Mouse (Mus musculus) heart, embryonic 12.5 days (tissue): Measurements from ENCODE around the gene Fgf3. TPM values are rescaled to one million over a fixed set of nuclear protein-coding genes. Genes with fewer than 3 reads are reported as not detected.
"Not testable (repeated sequence)": the region's sequence is repeated elsewhere in the genome, so short reads cannot be mapped to it uniquely, and the experiment has no call there.

Source experiments
- ATAC-seq: fragments of 200-750 bp; cut with Nextera tagmentation; 2 replicates; pipeline ENCODE4 v1.8.0; 2017; ENCODE audit warnings: moderate TSS enrichment, moderate library complexity; ENCODE audit not compliant: insufficient number of reproducible peaks, low FRiP score
- H3K27ac ChIP-seq: fragments of 300-500 bp; sonication (generic); 2 replicates; pipeline ENCODE4 v1.5.1; 2016; ENCODE audit warnings: mild to moderate bottlenecking, moderate library complexity; ENCODE audit not compliant: poor library complexity, severe bottlenecking
- H3K27me3 ChIP-seq: fragments of 300-500 bp; sonication (generic); replicated peaks from 2 replicates; pipeline ENCODE4 v1.6.1; 2016; ENCODE audit warnings: mild to moderate bottlenecking, moderate library complexity
- H3K36me3 ChIP-seq: fragments of 300-500 bp; sonication (generic); 2 replicates; pipeline ENCODE4 v1.6.1; 2016; ENCODE audit warnings: mild to moderate bottlenecking, moderate library complexity
- H3K4me1 ChIP-seq: fragments of 300-500 bp; sonication (generic); replicated peaks from 2 replicates; pipeline ENCODE4 v1.6.1; 2016; ENCODE audit warnings: mild to moderate bottlenecking
- H3K4me2 ChIP-seq: fragments of 300-500 bp; sonication (generic); 2 replicates; pipeline ENCODE4 v1.6.1; 2016; ENCODE audit warnings: mild to moderate bottlenecking, moderate library complexity
- H3K4me3 ChIP-seq: fragments of 300-500 bp; sonication (generic); 2 replicates; pipeline ENCODE4 v1.5.1; 2016; ENCODE audit warnings: mild to moderate bottlenecking
- H3K9ac ChIP-seq: fragments of 300-500 bp; sonication (generic); 2 replicates; pipeline ENCODE4 v1.6.1; 2016; ENCODE audit warnings: mild to moderate bottlenecking, moderate library complexity
- H3K9me3 ChIP-seq: fragments of 300-500 bp; sonication (generic); replicated peaks from 2 replicates; pipeline ENCODE4 v1.6.1; 2016; ENCODE audit warnings: mild to moderate bottlenecking, moderate library complexity
- WGBS: fragments of 180-500 bp; shearing (Covaris S2); methylation state at CpG from one replicate; pipeline ENCODE4 v1.1.7; 2016; 5-methylcytosine and 5-hydroxymethylcytosine counted together
- polyA plus RNA-seq: library from polyadenylated mRNA; unstranded; fragments of >200 nt; fragmentation: Nextera tagmentation; extraction: Ambion mirVana; gene quantifications from 2 replicates; pipeline ENCODE4 v1.2.1, GENCODE M21; 2016

The Fgf3 gene
- polyA plus RNA-seq, 1 experiment from 2014 or later: 0.20 TPM

GRCm38 (mm10) chr7:144874226-144874625 is 36.3 kb downstream of the Fgf3 start:
- Histone ChIP-seq H3K9ac (no peak overlapping the region), H3K4me3 (no peak overlapping the region), H3K27me3 (peaks cover 45% of the 10 kb centered on the region), H3K4me2 (no peak overlapping the region), H3K27ac (no peak overlapping the region), H3K9me3 (no peaks in the 10 kb centered on the region), H3K4me1 (0 out of 2 replicates have a peak, but pooled peaks cover 12% of the 10 kb centered on the region), H3K36me3 (no peaks in the 10 kb centered on the region)
- no peak for ATAC-seq
- 71% methylated on average over 4 of the region's 4 CpGs for WGBS

DNA sequence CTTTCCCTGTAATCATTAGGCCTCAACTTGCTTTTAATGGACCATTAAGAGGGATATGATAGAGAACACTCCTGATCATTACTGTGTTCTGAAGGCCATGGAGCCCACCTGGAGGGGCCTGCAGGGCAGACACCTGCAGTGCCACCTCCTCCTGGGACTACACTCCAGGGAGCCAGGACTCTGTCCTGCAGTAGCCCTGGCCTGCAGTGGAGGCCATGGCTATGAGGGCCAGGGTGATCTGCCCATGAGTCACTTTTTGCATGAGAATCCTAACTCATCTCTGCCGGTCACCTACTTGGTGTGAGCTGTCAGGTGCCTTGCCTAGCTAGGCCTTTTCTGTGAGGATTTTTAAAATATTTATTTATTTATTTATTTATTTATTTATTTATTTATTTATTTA is 40.5 kb downstream of the Fgf3 start:
- Histone ChIP-seq H3K27ac (no peak overlapping the region), H3K9me3 (no peaks in the 10 kb centered on the region), H3K36me3 (no peaks in the 10 kb centered on the region), H3K4me1 (peaks cover 14% of the 10 kb centered on the region), H3K9ac (no peak overlapping the region), H3K4me3 (no peak overlapping the region), H3K27me3 (peaks cover 35% of the 10 kb centered on the region), H3K4me2 (no peak overlapping the region)
- 94% methylated on average over 1 of the region's 1 CpGs for WGBS
- ATAC-seq: no peak

DNA sequence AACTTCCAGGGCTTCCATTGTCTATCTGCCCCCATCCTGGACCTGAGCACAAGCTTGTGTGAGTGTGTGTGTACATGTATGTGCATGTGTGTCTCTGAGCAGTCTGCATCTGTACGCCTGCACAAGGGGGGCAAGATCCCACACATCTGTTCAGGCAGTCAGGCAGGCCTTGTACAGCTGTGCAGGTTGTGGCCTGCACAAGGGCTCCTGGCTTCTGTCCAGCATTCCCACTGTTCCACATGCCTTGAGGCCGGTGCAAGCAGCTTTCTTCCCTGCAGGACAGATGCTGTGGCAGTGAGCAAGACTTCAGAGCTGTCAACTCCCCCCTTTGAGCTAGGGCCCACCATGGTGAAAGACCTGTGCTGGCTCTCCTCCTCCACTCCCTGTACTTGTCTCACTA is 45.2 kb downstream of the Fgf3 start:
- Histone ChIP-seq H3K9me3 (no peaks in the 10 kb centered on the region), H3K4me3 (no peak overlapping the region), H3K4me1 (peaks cover 18% of the 10 kb centered on the region), H3K4me2 (no peak overlapping the region), H3K9ac (no peak overlapping the region), H3K36me3 (no peaks in the 10 kb centered on the region), H3K27me3 (peaks cover 19% of the 10 kb centered on the region), H3K27ac (no peak overlapping the region)
- no peak for ATAC-seq
- WGBS: 38% methylated on average over 2 of the region's 2 CpGs

DNA sequence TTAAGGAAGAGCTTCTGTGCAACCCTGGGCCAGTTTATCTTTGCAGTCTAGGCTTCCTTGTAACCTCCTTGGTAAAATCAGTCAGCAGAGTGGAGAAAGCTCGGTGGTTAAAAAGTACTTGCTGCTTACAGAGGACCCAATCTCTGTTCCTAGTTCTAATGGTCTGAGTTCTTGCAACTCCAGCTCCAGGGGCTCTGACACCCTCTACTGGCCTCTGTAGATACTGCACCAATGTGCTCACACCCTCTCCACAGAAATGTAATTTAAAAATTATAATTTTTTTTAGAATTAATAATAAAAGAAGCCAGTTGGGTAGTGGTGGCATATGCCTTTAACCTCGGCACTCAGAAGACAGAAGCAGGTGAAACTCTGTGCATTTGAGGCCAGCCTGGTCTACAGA is 49.8 kb downstream of the Fgf3 start:
- peaks cover 26% of the 10 kb centered on the region for H3K4me1 ChIP-seq
- 65% methylated on average over 2 of the region's 2 CpGs for WGBS
- H3K9me3 ChIP-seq: peaks cover 3% of the 10 kb centered on the region; the same call in 1 of the 2 replicates
- H3K27ac ChIP-seq: no peak overlapping the region
- H3K27me3 ChIP-seq: peaks cover 46% of the 10 kb centered on the region
- H3K4me3 ChIP-seq: no peak overlapping the region
- H3K9ac ChIP-seq: no peak overlapping the region
- no peaks in the 10 kb centered on the region for H3K36me3 ChIP-seq
- ATAC-seq: no peak
- H3K4me2 ChIP-seq: no peak overlapping the region

DNA sequence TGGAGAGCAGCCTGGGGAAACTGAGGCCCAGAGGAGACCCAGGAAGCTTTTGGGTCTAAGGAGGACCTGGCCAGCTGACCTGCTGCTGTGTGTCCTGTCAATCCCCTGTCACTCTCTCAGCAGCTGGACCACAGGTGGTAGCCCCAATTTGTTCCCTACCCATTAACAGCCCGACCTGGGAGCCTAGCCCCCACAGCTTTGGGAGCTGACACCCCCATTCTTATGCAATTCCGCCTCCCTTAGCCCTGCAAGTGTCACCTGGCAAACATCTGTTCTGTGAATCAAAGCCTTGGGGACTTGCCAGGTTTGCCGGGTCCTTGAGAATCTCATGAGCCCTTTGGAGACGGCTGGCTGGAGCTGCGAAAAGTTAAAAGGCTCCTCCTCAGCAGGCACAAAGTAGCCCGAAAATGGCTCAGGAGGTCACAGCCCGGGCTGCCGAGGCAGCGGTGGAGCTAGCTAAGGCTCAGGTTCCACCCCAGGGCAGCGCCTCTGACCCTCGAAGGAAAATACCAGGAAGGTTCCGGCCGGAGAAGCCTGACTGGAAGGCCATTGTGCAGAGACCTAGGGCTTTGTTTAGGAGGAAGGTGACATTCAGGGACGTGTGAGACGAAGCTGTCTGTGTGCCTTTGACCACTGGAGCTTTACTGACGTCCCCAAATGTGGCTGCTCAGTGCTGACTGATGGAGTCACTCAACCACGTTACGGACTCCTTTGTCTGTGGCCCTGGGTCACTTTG is 50.8 kb downstream of the Fgf3 start:
- ATAC-seq: no peak
- H3K9ac ChIP-seq: no peak overlapping the region
- no peak overlapping the region for H3K4me3 ChIP-seq
- H3K36me3 ChIP-seq: no peaks in the 10 kb centered on the region
- 7% methylated on average over 18 of the region's 18 CpGs for WGBS
- no peak overlapping the region for H3K27ac ChIP-seq
- peaks cover 18% of the 10 kb centered on the region for H3K4me1 ChIP-seq
- H3K4me2 ChIP-seq: peak overlapping the region; percentile 26; the same call in 1 of the 2 replicates
- peaks cover 46% of the 10 kb centered on the region for H3K27me3 ChIP-seq
- H3K9me3 ChIP-seq: peaks cover 3% of the 10 kb centered on the region; the same call in 1 of the 2 replicates

- peaks cover 15% of the 10 kb centered on the region for H3K4me1 ChIP-seq
- not testable (repeated sequence) for H3K27ac ChIP-seq, H3K9ac ChIP-seq, ATAC-seq, H3K9me3 ChIP-seq, H3K36me3 ChIP-seq, H3K4me2 ChIP-seq, H3K4me3 ChIP-seq
- WGBS: 57% methylated on average over 1 of the region's 1 CpGs
- H3K27me3 ChIP-seq: peaks cover 59% of the 10 kb centered on the region
Observed at GRCm38 (mm10) chr7:144890661-144891060, 52.8 kb downstream of the Fgf3 start.

DNA sequence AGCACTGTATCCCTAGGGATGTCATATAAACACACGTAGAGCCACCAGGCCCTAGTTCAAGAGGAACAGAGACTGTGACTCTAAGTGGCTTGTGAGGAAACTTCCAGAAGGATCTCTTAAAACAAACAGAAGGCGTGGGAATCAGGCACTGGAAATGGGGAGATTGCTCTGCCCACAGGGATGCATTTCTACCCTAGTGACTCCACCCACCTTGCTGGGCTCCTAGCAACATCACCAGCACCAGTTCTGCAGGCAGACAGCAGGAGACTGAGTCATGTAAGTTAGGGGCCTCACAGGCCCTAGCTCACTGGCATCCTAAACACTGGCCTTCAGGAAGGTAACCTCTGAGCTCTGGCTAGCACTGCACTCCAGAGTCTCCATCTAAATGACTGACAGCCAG is 54.0 kb downstream of the Fgf3 start:
- 77% methylated on average over 2 of the region's 2 CpGs for WGBS
- Histone ChIP-seq H3K4me1 (peaks cover 26% of the 10 kb centered on the region), H3K9ac (no peak overlapping the region), H3K27ac (no peak overlapping the region), H3K36me3 (no peaks in the 10 kb centered on the region), H3K27me3 (peaks cover 68% of the 10 kb centered on the region), H3K9me3 (peaks cover 3% of the 10 kb centered on the region; the same call in 1 of the 2 replicates), H3K4me2 (no peak overlapping the region), H3K4me3 (no peak overlapping the region)
- ATAC-seq: no peak

- no peak for ATAC-seq
- H3K4me3 ChIP-seq: no peak overlapping the region
- H3K27ac ChIP-seq: no peak overlapping the region
- WGBS: 59% methylated on average over 6 of the region's 6 CpGs
- no peak overlapping the region for H3K9ac ChIP-seq
- H3K4me2 ChIP-seq: no peak overlapping the region
- peaks cover 3% of the 10 kb centered on the region; the same call in 1 of the 2 replicates for H3K9me3 ChIP-seq
- H3K36me3 ChIP-seq: no peaks in the 10 kb centered on the region
- peaks cover 68% of the 10 kb centered on the region for H3K27me3 ChIP-seq
- peaks cover 29% of the 10 kb centered on the region for H3K4me1 ChIP-seq
Observed at GRCm38 (mm10) chr7:144892322-144892721, 54.4 kb downstream of the Fgf3 start.

Other genes with a start within 250 kb of the Fgf3 start
- gene Ano1, start 86.1 kb upstream of the Fgf3 start, polyA plus RNA-seq: 12.7 and 13.4 TPM in 2 replicates
- gene Fgf4, start 9.3 kb downstream of the Fgf3 start, polyA plus RNA-seq: not detected in 2 replicates
- 0.10 TPM in 1 of 2 replicates, not detected in the other for gene Fgf15, start 58.4 kb downstream of the Fgf3 start, polyA plus RNA-seq
- gene LTO1, start 77.0 kb downstream of the Fgf3 start, polyA plus RNA-seq: 20.1 and 21.4 TPM in 2 replicates
- gene Ccnd1, start 101.8 kb downstream of the Fgf3 start, polyA plus RNA-seq: 81.2 and 89.9 TPM in 2 replicates